Mouse (Mus musculus): ENCODE results near the gene Atg9b.

DNA sequence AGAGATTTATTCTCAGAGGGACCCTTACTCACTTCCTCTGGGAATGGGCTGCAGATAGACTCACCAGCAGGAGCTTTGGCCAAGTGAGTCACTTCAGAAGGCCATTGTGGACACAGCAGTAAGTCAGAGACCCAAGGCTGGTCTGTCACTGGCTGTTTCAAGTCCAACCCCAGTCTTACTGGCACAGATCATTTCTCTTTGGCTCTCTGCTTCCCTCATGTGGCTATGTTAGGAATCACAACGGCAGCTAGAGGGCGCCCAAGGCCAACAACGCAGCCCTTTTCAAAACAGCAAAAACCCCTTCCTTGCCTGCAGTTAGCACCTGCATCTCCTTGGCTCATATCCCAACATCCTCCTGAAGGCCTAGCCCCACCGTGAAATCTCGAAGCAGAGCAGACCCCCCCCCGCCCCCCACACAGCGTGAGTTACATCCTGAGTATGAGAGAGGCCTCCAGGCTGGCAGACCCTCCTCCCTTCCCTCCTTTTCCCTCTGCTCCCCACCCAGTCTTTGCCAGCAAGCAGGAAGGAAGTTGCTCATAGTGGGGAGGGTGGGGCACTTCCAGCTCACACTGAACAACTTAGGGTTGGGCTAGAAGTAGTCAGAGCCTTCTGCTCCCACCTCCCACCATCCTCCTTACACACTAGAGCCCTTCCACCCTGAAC lies 31.0 kb downstream of the Atg9b start:
- TF ChIP-seq POLR2A (IDR thresholded peaks at IDR 0.05; ENCODE audit: extremely low read depth, insufficient read depth, low read length) (no peak), CTCF (IDR thresholded peaks at IDR 0.05; ENCODE audit: low read depth, low read length) (peak; percentile 95)
